Mouse (Mus musculus) myocyte (in vitro differentiated cells): ENCODE results near the gene Ldb3. TPM values are rescaled to one million over a fixed set of nuclear protein-coding genes. Genes with fewer than 3 reads are reported as not detected.
A peak's percentile ranks its signal among the peaks of the same experiment; 100 is the strongest.

Experiments
- H3K27me3 ChIP-seq: one replicate; pipeline ENCODE4 v1.6.1; 2011; ENCODE audit not compliant: control insufficient read depth, insufficient read depth, insufficient read length
- H3K36me3 ChIP-seq: one replicate; pipeline ENCODE4 v1.6.1; 2011; ENCODE audit not compliant: control insufficient read depth, insufficient read depth
- H3K4me2 ChIP-seq: one replicate; pipeline ENCODE4 v1.6.1; 2011; ENCODE audit warnings: low read depth, control low read depth
- H3K4me3 ChIP-seq: one replicate; pipeline ENCODE4 v1.5.1; 2011; ENCODE audit warnings: mild to moderate bottlenecking, control low read depth, moderate library complexity
- H3K79me2 ChIP-seq: one replicate; pipeline ENCODE4 v1.6.1; 2011; ENCODE audit not compliant: control insufficient read depth, insufficient read depth
- H3ac ChIP-seq: one replicate; pipeline ENCODE4 v1.6.1; 2011; ENCODE audit not compliant: control insufficient read depth, insufficient read length
- CEBPB ChIP-seq: IDR thresholded peaks from 2 replicates; pipeline ENCODE4 v1.6.1; 2011; ENCODE audit warnings: mild to moderate bottlenecking, moderate library complexity; ENCODE audit not compliant: poor library complexity, insufficient read depth, severe bottlenecking
- E2F4 ChIP-seq: IDR thresholded peaks from one replicate; pipeline ENCODE4 v1.6.1; 2011; ENCODE audit warnings: mild to moderate bottlenecking, control low read depth, moderate library complexity; ENCODE audit not compliant: insufficient read depth
- MAX ChIP-seq: IDR thresholded peaks from one replicate; pipeline ENCODE4 v1.6.1; 2011; ENCODE audit warnings: low read depth, mild to moderate bottlenecking, control low read depth
- MYOD1 ChIP-seq, 3 experiments: IDR thresholded peaks; one replicate each; pipeline ENCODE4 v1.6.1; 2011; ENCODE audit warnings: control low read depth in 2 of 3, low read depth in 2 of 3, mild to moderate bottlenecking in 2 of 3, moderate library complexity in 1 of 3; ENCODE audit not compliant: insufficient read length in 2 of 3, control insufficient read depth in 1 of 3
- MYOG ChIP-seq, 3 experiments: IDR thresholded peaks; one replicate each; pipeline ENCODE4 v1.6.1; 2011; ENCODE audit warnings: control low read depth in 2 of 3, low read depth in 2 of 3, mild to moderate bottlenecking in 2 of 3; ENCODE audit not compliant: insufficient read length in 2 of 3, control insufficient read depth in 1 of 3, insufficient read depth in 1 of 3
- POLR2A ChIP-seq: IDR thresholded peaks from one replicate; pipeline ENCODE4 v1.6.1; 2011; ENCODE audit warnings: low read depth, mild to moderate bottlenecking, control low read depth, moderate library complexity; ENCODE audit not compliant: insufficient read length
- POLR2AphosphoS2 ChIP-seq: IDR thresholded peaks from one replicate; pipeline ENCODE4 v1.6.1; 2011; ENCODE audit warnings: low read depth, control low read depth; ENCODE audit not compliant: insufficient read length
- REST ChIP-seq: IDR thresholded peaks from one replicate; pipeline ENCODE4 v1.6.1; 2011; ENCODE audit warnings: mild to moderate bottlenecking, control low read depth, moderate library complexity; ENCODE audit not compliant: insufficient read depth, insufficient read length
- SRF ChIP-seq: IDR thresholded peaks from one replicate; pipeline ENCODE4 v1.6.1; 2011; ENCODE audit warnings: low read depth; ENCODE audit not compliant: control insufficient read depth, insufficient read length
- TCF12 ChIP-seq: IDR thresholded peaks from one replicate; pipeline ENCODE4 v1.6.1; 2011; ENCODE audit warnings: mild to moderate bottlenecking, control low read depth; ENCODE audit not compliant: poor library complexity, insufficient read depth, severe bottlenecking
- TCF3 ChIP-seq: IDR thresholded peaks from one replicate; pipeline ENCODE4 v1.6.1; 2011; ENCODE audit warnings: low read depth, control low read depth; ENCODE audit not compliant: insufficient read length
- USF1 ChIP-seq: IDR thresholded peaks from one replicate; pipeline ENCODE4 v1.6.1; 2011; ENCODE audit warnings: low read depth, mild to moderate bottlenecking, control low read depth, moderate library complexity
- polyA plus RNA-seq: library from polyadenylated mRNA; unstranded; fragments of >200 nt; fragmentation: generic; extraction: Trizol; gene quantifications from one replicate; pipeline ENCODE4 v1.2.1, GENCODE M21; 2012; ENCODE audit warnings: missing spikeins

Ldb3 gene
- polyA plus RNA-seq, 1 experiment = 83.9 TPM

DNA sequence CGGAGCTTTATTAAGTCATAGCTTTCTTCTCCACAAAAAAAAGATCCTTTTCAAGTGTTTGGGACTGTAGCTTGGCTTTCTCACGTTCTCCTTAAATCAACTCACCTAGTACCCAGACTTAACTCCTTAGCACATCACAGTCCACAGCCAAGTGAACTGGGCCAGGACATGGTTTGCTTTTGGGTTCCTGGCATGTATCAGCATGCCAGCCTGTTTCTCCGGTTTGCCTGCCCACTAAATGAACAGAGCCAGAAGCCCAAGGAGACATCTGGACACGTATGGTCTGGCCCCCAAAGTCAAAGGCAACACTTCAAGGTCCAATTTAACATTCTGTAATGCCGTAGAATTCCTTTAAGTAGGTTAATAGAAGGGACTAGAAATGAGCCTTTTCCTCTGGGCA lies 84.1 kb downstream of the Ldb3 start:
- H3K79me2 ChIP-seq = peaks cover 25% of the 10 kb centered on the region
- H3K4me2 ChIP-seq = peak overlapping the region; percentile 85
- no peaks in the 10 kb centered on the region for H3K36me3 ChIP-seq
- H3K4me3 ChIP-seq = no peak overlapping the region
- no peaks in the 10 kb centered on the region for H3K27me3 ChIP-seq
- TF ChIP-seq CEBPB (no peak), MYOD1 (IDR thresholded peaks at IDR 0.05; ENCODE audit: control insufficient read depth in 1 of 3, insufficient read length in 2 of 3, low read depth in 2 of 3) (no peak), MYOG (IDR thresholded peaks at IDR 0.05; ENCODE audit: control insufficient read depth in 1 of 3, insufficient read depth in 1 of 3, insufficient read length in 2 of 3, low read depth in 2 of 3) (no peak), USF1 (no peak), SRF (no peak), REST (no peak), MAX (no peak), TCF12 (no peak), POLR2AphosphoS2 (no peak), E2F4 (no peak), TCF3 (no peak), POLR2A (no peak)
- no peak overlapping the region for H3ac ChIP-seq

DNA sequence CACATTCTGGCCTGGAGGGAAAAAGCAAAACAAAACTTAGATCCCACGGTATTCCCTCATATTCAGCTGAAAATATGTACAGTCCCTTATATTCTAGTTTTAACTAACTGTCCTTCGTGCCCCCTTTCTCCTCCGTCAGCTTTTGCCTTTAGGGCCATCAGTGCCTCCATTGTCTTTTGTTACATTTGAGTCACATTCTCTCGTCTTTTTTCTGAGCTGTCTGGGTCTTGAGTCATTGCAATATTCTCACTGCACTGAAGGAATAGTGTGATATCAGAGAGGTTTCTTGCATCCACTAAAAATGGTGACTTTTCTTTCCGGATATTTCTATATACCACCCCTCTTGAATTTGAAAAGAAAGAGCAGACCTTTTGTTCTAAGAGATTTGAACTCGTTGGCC lies 84.7 kb downstream of the Ldb3 start:
- peaks cover 31% of the 10 kb centered on the region for H3K79me2 ChIP-seq
- H3ac ChIP-seq = no peak overlapping the region
- TF ChIP-seq E2F4 (no peak), SRF (no peak), CEBPB (no peak), MAX (no peak), MYOD1 (IDR thresholded peaks at IDR 0.05; ENCODE audit: control insufficient read depth in 1 of 3, insufficient read length in 2 of 3, low read depth in 2 of 3) (no peak), TCF3 (no peak), REST (no peak), MYOG (IDR thresholded peaks at IDR 0.05; ENCODE audit: control insufficient read depth in 1 of 3, insufficient read depth in 1 of 3, insufficient read length in 2 of 3, low read depth in 2 of 3) (no peak), POLR2AphosphoS2 (no peak), POLR2A (no peak), USF1 (no peak), TCF12 (no peak)
- H3K27me3 ChIP-seq = no peaks in the 10 kb centered on the region
- peak overlapping the region; percentile 69 for H3K4me3 ChIP-seq
- H3K4me2 ChIP-seq = peak overlapping the region; percentile 85
- no peaks in the 10 kb centered on the region for H3K36me3 ChIP-seq

DNA sequence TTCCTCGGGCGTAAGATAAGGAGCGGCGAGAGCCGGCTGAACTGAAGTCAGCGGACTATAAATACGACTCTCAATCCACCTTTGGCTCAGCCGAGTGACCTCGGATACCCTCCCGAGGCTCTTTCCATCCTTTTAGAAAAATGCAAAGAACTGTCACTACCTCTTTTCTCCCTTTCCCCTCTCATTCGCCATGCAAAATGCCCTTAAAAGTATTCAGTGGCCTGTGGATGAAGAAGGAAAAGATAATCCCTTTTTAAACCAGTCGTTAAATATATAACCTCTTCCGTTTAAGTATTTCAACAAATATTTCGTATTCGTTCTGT lies 85.2 kb downstream of the Ldb3 start, which contains the start of gene Bmpr1a:
TSS of gene Bmpr1a (minus strand) at position 17 of the 323 bp plus-strand sequence.
- peak within 1 kb of the TSS; percentile 96 for H3ac ChIP-seq
- H3K79me2 ChIP-seq = peaks cover 35% of the 10 kb centered on the region
- H3K4me3 ChIP-seq = peak within 1 kb of the TSS; percentile 69
- no peaks in the 10 kb centered on the region for H3K27me3 ChIP-seq
- TF ChIP-seq MYOG (IDR thresholded peaks at IDR 0.05; ENCODE audit: control insufficient read depth in 1 of 3, insufficient read depth in 1 of 3, insufficient read length in 2 of 3, low read depth in 2 of 3) (no peak), POLR2AphosphoS2 (peak; percentile 1)
- no peaks in the 10 kb centered on the region for H3K36me3 ChIP-seq
- H3K4me2 ChIP-seq = peak within 1 kb of the TSS; percentile 85

DNA sequence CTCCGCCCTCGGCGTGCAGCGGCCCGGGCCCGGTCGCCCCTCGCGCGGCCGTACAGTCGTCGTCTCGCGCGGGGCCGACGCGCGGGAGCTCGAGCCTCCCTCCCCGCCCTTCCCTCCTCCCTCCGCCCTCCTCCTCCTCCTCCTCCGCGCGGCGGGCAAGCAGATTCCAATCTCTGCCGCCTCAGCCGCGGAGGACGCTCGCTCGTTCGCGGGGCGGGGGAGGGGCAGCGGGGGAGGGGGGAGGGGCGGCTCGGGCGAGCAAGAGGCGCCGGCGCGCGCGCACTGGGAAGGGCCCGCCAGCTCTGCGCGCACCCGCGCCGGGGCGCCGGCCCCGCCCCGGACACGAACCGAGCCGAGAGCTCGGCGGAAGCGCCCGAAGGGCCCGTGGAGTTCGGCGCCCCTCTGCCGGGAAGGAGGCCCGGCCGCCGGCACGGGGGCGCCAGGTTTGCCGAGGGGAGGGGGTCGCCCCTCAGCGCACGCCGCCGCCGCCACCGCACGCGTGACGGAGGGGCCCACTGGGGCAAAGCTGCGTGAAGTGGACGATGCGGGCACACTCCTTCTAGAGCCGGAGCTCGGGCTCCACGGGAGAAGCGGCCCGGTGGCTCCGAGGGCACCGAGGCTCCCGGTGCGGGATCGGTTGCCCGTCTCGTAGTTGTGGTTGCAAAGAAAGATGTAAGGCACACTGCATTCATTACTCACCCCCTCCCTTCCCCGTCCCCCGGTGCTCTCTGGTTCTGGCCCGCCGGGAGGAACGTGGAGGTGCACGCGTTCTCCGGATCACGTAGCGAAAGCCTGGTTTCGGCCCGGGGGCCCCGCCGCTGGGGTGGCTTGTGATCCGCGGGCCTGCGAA lies 85.8 kb downstream of the Ldb3 start:
- no peaks in the 10 kb centered on the region for H3K36me3 ChIP-seq
- H3K4me2 ChIP-seq = peak overlapping the region; percentile 85
- H3ac ChIP-seq = peak overlapping the region; percentile 96
- H3K27me3 ChIP-seq = no peaks in the 10 kb centered on the region
- peak in 1 of 3 experiments; percentile 2 for TF ChIP-seq MYOD1 (IDR thresholded peaks at IDR 0.05; ENCODE audit: control insufficient read depth in 1 of 3, insufficient read length in 2 of 3, low read depth in 2 of 3)
- no peak for TF ChIP-seq CEBPB
- no peak for TF ChIP-seq E2F4
- peak; percentile 65 for TF ChIP-seq POLR2A
- TF ChIP-seq POLR2AphosphoS2 = peak; percentile 54
- H3K4me3 ChIP-seq = peak overlapping the region; percentile 69
- H3K79me2 ChIP-seq = peaks cover 41% of the 10 kb centered on the region

DNA sequence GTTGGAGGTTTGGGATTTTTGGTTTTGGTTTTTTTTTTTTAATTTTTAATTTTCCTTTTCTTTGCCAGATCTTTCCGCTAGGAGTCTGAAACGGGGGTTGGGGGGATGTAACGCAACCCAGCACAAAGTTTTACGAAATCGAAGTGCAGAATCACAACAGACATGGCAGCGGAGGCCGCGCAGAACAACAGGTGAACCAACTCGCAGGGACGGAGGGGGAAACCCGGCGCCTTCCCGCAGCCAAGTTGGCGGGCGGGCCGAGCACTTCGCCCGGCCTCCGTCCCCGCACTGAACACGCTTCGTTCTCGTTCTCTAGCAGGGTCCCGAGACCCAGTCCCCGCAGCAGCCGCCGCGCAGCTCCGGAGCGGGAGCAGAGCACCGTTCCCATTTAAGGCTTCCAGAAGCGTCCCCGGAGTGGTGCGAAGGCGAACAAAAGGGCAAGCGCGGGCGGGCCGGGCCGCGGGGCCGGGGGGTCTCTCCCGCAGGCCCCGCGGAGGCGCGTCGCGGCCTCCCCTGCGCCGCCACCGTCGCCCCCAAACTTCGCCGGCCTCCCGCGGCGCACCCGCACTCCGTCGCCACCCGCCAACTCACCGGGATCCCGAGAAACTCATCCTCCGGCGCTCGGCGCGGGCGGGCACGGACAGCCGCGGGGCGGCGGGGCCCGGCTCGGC lies 86.5 kb downstream of the Ldb3 start:
- Histone ChIP-seq H3K4me3 (peak overlapping the region; percentile 69), H3ac (peak overlapping the region; percentile 96), H3K4me2 (peak overlapping the region; percentile 76), H3K79me2 (peaks cover 49% of the 10 kb centered on the region), H3K27me3 (no peaks in the 10 kb centered on the region), H3K36me3 (no peaks in the 10 kb centered on the region)
- peak; percentile 27 for TF ChIP-seq POLR2A
- no peak for TF ChIP-seq MAX
- TF ChIP-seq MYOG (IDR thresholded peaks at IDR 0.05; ENCODE audit: control insufficient read depth in 1 of 3, insufficient read depth in 1 of 3, insufficient read length in 2 of 3, low read depth in 2 of 3) = peak in 1 of 3 experiments; percentile 70
- TF ChIP-seq REST = no peak
- TF ChIP-seq CEBPB = no peak
- no peak for TF ChIP-seq USF1
- peak in 2 of 3 experiments; percentile 62 to 79 for TF ChIP-seq MYOD1 (IDR thresholded peaks at IDR 0.05; ENCODE audit: control insufficient read depth in 1 of 3, insufficient read length in 2 of 3, low read depth in 2 of 3)
- TF ChIP-seq SRF = no peak
- no peak for TF ChIP-seq TCF3
- TF ChIP-seq E2F4 = no peak
- TF ChIP-seq TCF12 = no peak
- TF ChIP-seq POLR2AphosphoS2 = peak; percentile 27
